Mouse (Mus musculus) cerebellum, adult 9-10 months (tissue): ENCODE results near the gene Adat1.

Experiments used
- DNase-seq: peaks from one replicate; pipeline ENCODE4 v3.0.0; 2022

The Adat1 gene

DNA sequence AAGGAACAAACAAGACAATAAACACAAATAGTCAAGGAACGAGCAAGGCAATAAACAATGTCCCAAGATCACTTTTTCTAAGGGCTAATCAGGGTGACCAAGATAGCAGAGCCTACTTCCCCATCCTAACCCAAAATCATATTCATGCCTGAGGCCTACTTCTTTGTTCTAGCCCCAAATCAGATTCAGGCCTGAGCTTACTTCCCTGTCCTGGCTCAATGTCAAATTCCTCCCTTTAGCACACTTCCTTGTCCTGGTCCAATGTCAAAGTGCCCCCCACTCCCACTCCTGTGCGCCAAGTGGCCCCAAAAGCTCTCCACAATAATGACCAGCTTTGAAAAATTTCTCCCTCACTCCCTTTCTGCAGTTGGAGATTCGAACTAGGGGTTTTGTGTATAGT lies 54.9 kb downstream of the Adat1 start:
- DNase-seq, result no peak

DNA sequence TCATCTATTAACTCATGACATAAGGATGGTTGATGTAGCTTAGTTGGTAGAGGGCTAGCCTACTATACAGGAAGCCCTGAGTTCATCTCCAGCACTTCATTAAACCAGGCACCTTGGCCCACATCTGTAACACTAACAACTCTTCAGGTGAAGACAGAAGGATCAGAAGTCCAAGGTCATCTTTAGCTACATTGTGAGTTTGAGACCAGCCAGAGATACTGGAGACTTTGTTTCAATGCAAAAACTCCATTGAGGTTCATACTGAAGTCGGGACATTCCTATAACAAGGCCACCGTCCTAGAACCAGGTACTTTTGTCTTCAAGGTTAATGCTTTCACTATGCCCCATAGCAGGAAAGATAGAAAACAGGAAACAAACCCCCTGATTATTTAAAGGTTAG lies 57.9 kb downstream of the Adat1 start:
- no peak for DNase-seq

DNA sequence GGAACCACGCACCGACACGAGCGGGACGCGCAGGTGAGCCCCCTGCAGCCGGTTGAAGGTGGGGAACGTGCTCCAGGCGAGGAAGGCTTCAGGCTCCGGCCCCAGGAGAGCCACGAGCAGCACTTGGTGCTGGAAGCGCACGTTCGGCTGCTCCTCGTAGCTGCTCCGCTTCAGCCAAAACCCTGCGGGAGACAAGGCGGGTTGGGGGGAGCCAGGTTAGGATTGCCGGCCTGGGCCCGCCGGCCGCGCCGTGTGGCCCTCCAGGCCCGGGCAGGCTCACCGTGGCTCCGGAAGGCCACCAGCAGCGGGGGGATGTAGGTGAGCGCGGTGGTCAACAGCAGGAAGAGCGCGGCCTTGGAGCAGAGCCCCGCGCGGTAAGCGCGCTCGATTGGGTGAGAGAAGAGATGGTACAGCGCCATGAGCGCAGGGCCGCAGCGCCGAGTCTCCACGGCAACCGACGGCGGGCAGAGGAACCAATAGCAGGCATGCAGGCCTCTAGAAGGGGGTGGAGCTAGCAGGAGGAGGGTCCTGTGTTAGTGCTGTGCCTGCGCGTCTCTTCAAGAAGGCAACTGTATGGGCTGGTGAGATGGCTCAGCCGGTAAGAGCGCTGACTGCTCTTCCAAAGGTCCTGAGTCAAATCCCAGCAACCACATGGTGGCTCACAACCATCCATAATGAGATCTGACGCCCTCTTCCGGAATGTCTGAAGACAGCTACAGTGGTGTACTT lies 58.6 kb downstream of the Adat1 start, which contains the start of gene Tmem231:
Gene Tmem231, minus strand, starts transcription at position 534 of the 729 bp plus-strand sequence.
- DNase-seq, result peak; percentile 94

DNA sequence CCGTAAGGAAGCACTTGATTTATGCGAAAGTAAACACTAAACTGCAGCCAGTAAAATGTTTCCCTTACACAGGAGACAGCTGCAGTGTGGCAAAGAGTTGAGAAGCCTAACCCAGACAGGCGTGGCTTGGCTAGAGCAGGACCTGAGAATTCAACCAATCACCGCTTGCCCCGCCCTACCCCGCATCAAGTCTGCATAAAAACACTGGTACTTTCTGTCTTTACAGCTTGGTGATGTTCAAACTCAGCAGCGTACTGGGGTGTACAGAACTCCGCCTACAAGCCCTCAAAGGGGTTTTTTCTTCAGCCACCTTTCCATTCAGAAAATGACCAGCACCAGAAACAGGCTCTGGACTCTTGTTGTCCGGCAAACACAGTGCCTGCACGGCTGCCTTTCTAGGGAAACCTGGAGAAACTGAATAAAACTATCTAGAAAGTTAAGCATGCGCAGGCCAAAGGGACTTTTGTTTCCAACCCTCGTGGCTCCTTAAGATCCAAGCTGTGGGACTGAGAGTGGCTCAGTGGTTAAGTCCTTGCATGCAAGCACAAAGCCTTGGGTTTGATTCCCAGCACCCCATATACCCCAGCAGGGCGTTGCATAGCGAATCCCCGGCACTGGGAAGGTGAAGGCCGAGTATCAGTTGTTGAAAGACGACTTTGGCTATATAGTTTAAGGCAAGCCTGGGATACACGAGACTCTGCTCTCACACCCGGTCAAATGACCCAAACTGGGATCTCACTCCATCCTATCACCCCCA lies 59.3 kb downstream of the Adat1 start:
- peak; percentile 72 for DNase-seq

DNA sequence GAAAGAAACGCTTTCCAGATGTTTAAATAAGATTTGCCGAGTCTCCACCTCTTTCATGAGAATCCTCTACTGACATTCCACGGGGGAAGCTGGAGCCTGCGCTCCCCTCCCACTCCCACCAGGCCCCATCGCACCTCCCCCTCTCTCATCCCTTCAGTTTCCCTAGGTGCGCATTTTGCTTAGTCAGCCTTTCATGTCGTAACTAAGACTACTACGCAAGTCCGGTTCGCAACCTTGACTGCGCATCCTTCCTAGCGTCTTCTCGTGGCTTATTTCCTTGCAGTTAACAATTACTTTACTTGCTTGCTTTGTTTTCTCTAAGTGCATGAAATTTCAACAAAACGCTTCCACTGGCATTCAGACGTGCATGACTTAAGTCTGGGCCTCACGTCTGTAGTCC lies 60.4 kb downstream of the Adat1 start:
- no peak for DNase-seq

DNA sequence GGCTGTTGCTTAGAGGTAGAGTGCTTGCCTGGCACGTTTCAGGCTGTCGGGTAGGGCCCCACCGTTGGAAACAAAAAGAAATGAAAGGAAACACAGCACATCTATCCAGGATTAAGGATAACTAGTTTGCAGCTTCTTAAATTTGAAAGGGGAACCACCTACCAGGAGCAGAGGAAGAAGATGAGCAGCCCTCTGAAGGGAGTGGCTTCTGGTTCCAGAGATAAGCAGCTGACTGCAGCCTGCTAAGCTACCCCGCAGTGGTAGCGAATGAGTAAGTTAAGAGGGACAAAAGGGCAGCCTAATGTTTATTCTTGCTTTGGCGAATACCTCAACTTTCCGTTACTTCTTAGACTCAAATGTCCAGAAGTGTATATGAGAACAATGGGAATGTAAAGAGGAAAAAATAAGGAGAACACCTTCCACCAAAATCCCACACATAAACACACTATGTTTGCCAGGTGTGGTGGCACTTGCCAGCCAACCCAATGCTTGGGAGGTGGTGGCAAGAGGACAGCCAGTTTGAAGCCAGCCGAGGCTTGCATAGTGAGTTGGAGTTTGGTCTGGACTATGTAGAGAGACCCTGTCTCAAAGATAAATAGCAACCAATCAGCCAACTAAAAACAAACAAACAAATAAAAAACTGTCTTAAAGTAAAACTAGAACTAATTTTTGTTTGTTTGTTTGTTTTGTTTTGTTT lies 62.3 kb downstream of the Adat1 start:
- no peak for DNase-seq

DNA sequence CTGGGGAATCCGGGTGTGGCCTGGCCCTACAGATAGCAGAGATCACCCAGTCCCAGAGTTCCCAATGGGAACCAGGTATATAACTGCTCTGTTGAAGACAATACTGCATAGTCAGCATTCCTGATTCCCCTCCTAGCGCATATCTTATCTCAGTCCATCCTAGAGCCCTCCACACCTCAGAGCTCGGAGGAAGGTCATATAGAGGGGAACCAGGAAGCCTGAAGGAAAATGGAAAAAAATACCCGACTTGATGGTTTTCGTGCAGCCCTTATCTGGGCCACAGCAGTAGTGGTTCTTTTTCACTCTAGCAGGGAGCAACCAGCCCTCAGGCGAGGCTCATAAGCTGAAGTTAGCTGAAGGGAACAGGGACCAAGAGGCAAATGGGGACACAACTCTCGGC lies 67.1 kb downstream of the Adat1 start:
- DNase-seq, result no peak

DNA sequence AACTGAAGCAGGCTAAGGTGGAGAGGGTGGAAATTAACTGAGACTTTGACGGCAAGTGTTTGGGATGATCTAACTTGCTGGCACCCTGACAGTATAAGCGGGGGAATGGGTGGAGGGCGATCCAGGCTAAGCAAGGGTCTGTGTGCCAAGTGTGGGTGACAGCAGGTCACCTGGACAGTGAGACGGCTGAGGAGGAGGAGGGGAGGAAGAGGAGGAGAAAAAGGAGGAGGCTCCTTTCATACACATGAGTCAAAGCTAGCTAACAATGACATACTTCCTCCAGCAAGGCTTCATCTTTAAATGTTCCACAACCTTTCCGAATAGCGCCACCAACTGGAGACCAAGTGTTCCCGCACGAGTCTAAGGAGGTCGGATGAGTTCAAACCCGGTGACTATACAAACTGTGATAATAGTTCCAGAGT lies 68.7 kb downstream of the Adat1 start:
- DNase-seq, result peak; percentile 86

DNA sequence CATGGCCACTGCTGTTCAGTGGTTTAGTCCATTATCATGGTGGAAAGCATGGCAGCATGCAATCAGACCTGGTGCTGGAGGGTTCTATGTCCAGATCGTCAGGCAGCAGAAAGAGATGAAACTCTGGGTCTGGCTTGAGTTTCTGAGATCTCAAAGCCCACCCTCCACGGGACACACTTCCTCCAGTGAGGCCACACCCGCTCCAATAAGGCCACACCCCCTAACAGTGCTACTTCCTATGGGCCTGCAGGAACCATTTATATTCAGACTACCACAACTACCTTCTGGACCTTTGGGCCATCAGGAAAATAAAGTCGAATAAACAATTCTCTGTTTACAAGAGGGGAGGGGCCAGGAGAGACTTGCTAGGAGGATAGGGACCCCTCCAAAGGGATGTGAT lies 71.1 kb downstream of the Adat1 start:
- DNase-seq, result no peak

DNA sequence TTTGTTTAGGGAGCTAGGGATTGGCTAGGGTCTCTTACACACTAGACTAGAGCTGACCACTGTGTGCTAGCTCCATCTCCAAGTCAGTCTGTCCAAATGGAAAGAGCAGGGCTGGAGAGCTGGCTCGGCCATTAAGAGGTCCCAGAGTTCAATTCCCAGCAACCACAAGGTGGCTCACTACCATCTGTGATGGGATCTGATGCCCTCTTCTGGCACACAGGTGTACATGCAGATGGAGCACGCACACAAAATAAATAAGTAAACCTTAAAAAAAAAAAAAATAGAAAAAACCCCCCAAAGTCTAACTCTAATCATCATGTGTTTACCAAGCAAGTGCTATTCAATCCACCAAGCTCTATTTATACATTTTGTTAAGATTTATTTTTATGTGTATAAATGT lies 72.4 kb downstream of the Adat1 start:
- no peak for DNase-seq
